Mouse (Mus musculus): ENCODE data around the gene Ptpn9. TPM values are rescaled to one million over a fixed set of nuclear protein-coding genes. Genes with fewer than 3 reads are reported as not detected.

The Ptpn9 gene
- polyA plus RNA-seq, 1 experiment from 2014 or later = 10.6 TPM

- no peak for DNase-seq (ENCODE audit: low spot score)
These were observed 19.0 kb downstream of the Ptpn9 start for GRCm38 (mm10) chr9:57013756-57014155.

DNA sequence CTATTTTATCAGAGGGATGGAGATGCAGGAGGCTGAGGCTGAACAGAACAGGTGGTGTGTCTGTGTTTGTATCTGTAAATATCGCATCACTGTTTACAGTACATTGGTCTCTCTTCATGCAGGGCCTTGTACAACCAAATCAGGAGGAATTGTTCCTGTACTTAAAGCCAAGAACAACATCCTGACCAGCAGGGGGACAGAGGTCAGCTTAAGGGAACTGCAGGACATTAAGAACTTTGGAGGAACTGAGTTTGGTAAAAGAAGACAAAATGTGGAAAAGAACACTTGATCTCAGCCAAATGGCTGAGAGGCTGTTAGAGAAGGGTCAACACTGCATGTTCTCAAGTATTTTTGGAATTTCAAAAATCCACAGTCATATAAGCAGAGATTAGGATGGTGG is 20.0 kb downstream of the Ptpn9 start:
- no peak for DNase-seq (ENCODE audit: low spot score)

- DNase-seq (ENCODE audit: low spot score) = no peak
These were observed 22.9 kb downstream of the Ptpn9 start for GRCm38 (mm10) chr9:57017631-57018030.

GRCm38 (mm10) chr9:57031756-57032155 is 37.0 kb downstream of the Ptpn9 start:
- no peak for DNase-seq (ENCODE audit: low spot score)

- peak; percentile 65 for DNase-seq (ENCODE audit: low spot score)
These were observed 61.5 kb downstream of the Ptpn9 start for GRCm38 (mm10) chr9:57056237-57056636.

DNA sequence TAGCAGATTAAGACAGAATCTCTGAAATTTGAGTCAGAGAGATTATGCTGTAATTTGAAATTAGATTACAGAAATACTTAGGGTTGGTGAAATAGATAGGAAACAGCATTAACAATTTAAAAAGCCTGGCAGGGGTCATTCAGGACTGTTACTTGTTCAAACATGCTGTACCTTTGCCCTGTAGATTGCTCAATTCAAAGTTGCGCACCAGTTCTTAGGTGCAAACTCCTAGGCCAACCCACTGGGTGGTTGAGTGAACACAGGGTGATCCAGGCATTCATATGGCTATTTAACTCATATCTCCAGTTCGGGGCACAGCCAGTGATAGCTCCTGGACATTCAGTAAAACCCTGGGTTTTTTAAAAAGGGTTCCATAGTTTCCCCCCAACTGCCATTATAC is 69.4 kb downstream of the Ptpn9 start:
- no peak for DNase-seq (ENCODE audit: low spot score)

GRCm38 (mm10) chr9:57068266-57068665 is 73.5 kb downstream of the Ptpn9 start:
- DNase-seq (ENCODE audit: low spot score) = no peak

GRCm38 (mm10) chr9:57070262-57070661 is 75.5 kb downstream of the Ptpn9 start:
- DNase-seq (ENCODE audit: low spot score) = no peak

DNA sequence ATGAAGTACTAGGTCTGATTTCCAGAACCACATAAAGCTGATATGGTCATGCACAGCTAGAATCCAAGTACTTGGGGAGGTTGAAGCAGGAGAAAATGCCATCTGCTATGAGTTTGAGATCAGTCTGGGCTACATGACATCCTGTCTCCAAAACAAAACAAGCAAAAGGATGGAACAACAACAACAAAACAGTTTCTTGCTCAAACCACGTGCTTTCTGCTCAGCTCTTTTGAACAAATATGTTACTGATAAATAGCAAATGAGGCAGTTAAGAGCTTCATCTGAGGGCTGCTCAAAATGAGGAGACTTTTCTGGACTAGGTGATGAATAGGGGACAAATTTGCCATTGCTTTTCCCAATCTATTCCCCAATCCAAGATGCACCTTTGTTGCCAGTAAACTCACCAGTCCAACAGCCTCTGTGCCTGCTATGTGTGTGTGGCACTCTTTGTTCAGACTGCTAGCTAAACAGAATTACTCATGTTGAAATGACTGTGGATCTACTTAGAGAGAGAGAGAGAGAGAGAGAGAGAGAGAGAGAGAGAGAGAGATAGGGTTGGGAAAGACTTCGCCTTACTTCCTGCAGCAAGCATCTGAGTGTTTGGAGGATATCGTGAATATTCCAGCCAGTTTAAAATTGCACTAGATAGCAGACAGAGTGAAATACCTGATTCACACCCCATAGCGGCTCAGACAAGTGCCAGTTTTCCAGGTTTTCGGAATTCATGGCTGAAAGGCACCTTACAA is 76.2 kb downstream of the Ptpn9 start:
- DNase-seq (ENCODE audit: low spot score) = no peak

GRCm38 (mm10) chr9:57071801-57072351 is 77.2 kb downstream of the Ptpn9 start, which contains the start of gene Sin3a:
Gene Sin3a (plus strand): TSS chr9:57072040.
- DNase-seq (ENCODE audit: low spot score) = peak; percentile 84

GRCm38 (mm10) chr9:57072526-57072988 is 77.8 kb downstream of the Ptpn9 start:
- DNase-seq (ENCODE audit: low spot score) = no peak

DNA sequence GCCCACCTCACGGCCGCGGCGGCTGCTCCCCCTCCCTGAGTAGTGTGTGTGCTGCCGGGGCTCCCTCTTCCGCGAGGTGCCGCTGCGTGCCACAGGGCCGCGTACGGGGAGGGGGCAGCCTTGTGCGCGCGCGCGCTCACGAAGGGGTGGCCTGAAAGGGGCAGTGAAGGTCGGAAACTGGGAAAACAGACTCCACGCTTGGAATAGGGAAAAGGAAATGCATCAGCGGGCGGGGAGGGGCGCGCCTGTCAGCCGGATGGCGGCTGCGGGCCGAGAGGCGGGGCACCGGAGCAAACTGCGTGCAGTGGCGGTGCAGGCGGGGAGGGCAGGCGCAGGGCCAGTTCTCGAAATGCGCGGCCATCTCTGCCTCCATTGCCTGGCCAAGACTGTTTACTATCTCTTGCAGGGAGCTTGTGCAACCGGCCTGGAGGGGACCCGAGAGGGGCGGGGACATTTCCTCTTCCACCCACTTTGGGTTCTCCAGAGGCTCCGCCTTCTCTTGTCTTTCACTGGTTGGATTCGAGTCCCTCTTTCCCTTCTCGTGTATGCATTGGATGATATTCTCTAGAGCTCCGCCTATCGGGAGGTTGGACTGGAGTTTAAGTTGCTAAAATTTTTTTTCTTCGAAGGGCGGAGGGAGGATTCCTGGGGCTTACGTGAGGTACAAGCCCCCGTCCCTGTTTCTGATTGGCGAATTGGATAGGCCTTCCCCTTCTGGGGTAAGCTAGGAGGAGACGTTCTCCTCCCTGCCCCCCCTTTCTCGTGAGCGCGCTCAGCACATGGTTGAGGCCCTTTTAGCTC is 78.5 kb downstream of the Ptpn9 start:
- DNase-seq (ENCODE audit: low spot score) = peak; percentile 100

- no peak for DNase-seq (ENCODE audit: low spot score)
These were observed 79.0 kb downstream of the Ptpn9 start for GRCm38 (mm10) chr9:57073790-57074094.

- peak; percentile 33 for DNase-seq (ENCODE audit: low spot score)
These were observed 79.6 kb downstream of the Ptpn9 start for GRCm38 (mm10) chr9:57074171-57074821.

DNA sequence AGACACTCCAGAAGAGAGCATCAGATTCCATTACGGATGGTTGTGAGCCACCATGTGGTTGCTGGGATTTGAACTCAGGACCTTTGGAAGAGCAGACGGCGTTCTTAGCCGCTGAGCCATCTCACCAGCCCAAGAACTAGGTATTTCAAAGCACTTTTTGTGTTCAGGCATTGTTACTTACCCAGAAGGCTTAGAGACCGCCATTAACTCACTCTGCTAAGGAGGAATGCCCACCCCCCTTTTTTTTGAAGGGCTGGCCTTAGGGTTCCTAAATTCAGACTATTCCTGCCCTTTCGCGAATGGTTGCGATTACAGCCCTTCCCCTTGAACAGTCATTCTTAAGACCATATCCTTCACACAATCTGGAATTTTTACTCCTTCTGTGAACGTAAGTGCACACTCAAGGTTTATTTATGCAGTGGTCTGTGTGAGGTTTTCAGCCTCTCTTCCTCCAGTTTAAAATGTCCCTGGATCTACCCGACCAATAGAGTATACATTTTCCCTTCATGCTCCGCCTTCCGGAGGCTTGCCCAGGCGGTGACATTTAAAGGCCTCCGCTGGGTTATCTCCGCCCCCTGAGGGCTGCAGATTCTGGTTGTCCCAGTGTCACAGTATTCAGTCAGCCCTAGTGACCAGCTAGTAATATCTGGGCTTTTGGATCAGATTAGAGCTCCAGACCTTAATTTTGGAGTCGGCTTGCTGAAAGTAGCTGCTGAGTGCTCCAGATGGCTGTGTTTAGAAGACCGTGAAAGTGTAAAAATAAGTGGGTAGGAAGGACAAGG is 80.3 kb downstream of the Ptpn9 start:
- peak; percentile 78 for DNase-seq (ENCODE audit: low spot score)

GRCm38 (mm10) chr9:57075681-57076381 is 81.1 kb downstream of the Ptpn9 start:
- DNase-seq (ENCODE audit: low spot score) = peak; percentile 100

- peak; percentile 91 for DNase-seq (ENCODE audit: low spot score)
These were observed 82.3 kb downstream of the Ptpn9 start for GRCm38 (mm10) chr9:57076701-57077660.

GRCm38 (mm10) chr9:57082236-57082635 is 87.5 kb downstream of the Ptpn9 start:
- no peak for DNase-seq (ENCODE audit: low spot score)
